Mouse (Mus musculus): Measurements from ENCODE around the gene Ocln.

Gene Ocln

DNA sequence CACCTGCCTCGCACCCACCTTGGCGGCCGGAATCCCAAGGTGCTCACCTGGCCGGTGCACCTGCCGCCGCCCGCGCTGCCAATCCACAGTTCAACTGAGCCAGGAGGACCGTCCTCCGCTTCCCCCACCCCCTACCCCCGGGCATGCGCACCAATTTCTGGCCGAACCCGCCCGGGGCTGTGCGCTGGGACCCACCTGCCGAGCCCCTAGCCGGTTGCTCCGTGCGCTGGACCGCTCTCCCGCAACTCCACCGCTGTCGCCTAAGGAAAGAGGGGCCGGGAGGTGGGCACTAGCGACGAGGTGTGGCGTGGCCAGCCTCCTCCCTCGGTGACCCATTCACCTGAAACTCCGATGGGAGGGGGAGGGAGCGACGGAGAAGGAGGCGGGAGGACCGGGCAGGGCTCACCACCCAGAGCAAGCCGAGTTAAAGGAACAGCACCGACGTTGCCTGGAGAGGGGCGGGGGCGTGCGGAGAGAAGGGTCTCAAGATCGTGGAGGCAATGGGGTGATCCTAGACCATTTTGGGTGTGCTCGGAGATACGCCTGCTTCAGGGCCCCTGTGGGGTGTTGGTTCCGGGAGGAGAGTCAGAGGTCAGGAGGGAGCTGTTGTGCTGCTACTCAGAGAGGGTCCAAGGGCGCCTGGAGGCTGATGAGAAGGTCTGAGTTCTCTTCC is at the start of gene Ocln:
TSS of gene Ocln (minus strand) at position 350 of the 673 bp plus-strand sequence.
- DNase-seq (ENCODE audit: low read depth) = no peak

- DNase-seq (ENCODE audit: low read depth) = no peak
Observed at GRCm38 (mm10) chr13:100601034-100601433, 48.5 kb upstream of the Ocln start.

- no peak for DNase-seq (ENCODE audit: low read depth)
Observed at GRCm38 (mm10) chr13:100600317-100600716, 47.8 kb upstream of the Ocln start.

- DNase-seq (ENCODE audit: low read depth) = no peak
Observed at GRCm38 (mm10) chr13:100597284-100597683, 44.8 kb upstream of the Ocln start.

GRCm38 (mm10) chr13:100595552-100595885 is 43.0 kb upstream of the Ocln start:
- DNase-seq (ENCODE audit: low read depth) = no peak

GRCm38 (mm10) chr13:100594838-100595551 is 42.5 kb upstream of the Ocln start:
- no peak for DNase-seq (ENCODE audit: low read depth)

DNA sequence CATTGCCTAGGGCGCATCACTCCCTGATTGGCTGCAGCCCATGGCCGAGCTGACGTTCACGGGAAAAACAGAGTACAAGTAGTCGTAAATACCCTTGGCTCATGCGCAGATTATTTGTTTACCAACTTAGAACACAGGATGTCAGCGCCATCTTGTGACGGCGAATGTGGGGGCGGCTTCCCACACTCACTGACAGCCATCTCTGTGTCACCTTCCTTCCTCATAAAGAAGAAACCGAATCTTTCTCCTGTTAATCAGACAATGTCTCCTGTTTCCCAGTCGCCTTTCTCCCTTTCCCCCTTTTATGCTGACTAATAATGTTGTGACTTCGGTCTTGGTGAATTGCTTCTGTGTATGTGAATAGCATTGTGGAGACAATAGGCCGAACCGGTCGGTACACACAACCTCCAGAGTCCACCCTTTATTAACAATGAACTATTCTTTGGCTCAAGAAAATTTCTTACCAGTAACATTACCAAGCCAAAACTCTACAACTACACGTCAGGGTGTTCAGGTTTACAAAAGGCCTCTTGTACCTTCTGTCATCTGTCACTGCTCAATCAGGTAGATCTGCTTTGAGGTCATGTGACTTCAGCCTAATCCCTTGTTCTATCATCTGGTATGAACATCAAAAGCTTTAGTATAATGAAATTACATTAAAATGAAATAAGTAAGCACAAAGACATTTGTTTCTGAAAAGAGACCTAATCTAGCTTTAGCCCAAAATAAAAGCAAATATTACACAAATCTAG is 41.7 kb upstream of the Ocln start:
- no peak for DNase-seq (ENCODE audit: low read depth)

- DNase-seq (ENCODE audit: low read depth) = no peak
Observed at GRCm38 (mm10) chr13:100588646-100589045, 36.1 kb upstream of the Ocln start.

GRCm38 (mm10) chr13:100582144-100582543 is 29.6 kb upstream of the Ocln start:
- no peak for DNase-seq (ENCODE audit: low read depth)

DNA sequence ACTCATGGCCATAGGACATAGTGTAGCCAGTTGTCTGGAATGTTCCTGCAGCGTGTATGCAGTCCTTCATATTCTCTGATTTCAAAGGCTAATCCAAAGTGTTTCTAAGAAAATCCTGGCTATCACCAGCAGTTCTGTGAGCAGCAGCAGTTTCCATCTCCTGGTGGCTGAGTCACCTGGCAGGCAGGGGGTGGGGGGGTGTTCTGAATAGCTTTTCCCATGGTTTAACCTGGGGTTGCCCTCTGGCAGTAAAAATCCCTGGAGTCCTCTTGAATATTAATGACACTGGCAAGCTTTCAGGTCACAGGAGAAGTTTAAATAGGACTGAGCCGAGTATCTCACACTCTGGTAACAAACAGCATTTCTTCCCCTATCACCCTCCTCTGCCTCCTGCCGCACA is 29.2 kb upstream of the Ocln start:
- DNase-seq (ENCODE audit: low read depth) = no peak

DNA sequence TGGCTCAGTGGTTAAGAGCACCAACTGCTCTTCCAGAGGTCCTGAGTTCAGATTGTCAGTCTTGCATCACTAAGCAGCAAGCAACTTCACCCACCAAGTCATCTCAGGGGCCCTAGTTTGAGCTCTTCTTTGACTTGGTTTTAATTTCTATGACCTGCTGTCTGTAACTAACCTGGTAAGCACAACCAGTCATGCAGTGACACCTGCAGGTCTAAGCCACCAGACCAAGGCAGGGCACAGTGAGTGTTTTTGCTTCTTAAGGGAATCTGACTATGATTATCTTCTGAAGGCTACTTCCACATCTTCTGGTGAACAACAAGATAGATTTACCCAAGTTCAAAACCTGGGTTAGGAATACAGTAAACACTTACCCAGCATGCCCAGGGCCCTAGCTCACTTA is 27.4 kb upstream of the Ocln start:
- no peak for DNase-seq (ENCODE audit: low read depth)

- no peak for DNase-seq (ENCODE audit: low read depth)
Observed at GRCm38 (mm10) chr13:100579220-100579619, 26.7 kb upstream of the Ocln start.

GRCm38 (mm10) chr13:100575950-100576349 is 23.4 kb upstream of the Ocln start:
- DNase-seq (ENCODE audit: low read depth) = no peak

DNA sequence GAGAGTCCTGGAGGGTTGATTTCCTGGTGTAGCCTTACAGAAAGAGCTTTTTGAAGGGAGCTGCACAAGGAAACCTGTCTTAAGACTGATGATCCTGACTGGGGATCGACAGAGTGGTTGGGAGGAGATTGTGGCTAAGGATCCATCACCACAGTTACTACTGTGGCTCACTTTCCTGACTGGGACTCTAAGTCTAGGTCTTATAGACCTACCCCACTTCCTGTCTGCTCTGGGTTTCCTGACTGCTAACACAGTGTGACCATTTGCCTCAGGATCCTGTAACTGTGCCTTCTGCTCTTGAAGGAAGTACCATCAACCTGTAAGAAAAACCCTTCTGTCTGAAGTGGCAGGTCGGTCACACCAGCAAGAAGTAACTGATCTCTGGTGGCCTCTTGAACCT is 18.2 kb upstream of the Ocln start:
- DNase-seq (ENCODE audit: low read depth) = no peak

DNA sequence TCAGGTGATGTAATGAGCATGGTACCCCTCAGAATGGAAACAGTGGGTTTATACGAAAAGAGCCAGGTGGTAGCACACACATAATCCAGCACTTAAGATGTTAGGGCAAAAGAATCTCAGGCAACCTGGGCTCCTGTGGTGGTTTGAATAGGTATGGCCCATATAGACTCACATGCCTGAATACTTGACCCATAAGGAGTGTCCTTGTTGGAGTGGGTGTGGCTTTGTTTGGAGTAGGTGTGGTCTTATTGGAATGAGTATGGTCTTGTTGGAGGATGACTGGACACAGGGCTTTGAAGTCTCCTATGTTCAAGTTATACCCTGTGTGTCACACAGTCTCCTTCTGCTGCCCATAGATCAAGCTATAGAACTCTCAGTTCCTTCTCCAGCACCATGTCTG is 15.8 kb upstream of the Ocln start:
- no peak for DNase-seq (ENCODE audit: low read depth)

DNA sequence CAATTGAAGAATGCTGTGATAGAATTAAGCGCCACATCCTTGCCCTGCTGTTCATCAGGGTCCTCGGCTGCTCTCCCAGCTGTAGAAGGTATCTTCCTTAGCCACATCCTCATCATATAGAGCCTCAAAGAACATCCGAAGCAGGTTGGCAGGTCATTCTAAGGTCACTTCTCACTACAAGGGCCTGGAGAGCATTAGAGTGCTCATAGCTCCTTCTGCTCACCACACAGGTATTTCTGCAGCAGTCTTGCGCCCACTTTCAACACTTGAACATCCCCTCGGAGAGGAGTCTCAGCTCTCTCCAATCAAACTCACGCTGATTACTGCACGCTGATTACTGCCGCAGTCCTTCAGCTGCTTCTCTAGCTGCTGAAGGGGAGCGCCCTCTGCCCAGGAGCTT is 6.9 kb upstream of the Ocln start:
- DNase-seq (ENCODE audit: low read depth) = no peak

GRCm38 (mm10) chr13:100557011-100557410 is 4.5 kb upstream of the Ocln start:
- DNase-seq (ENCODE audit: low read depth) = no peak

GRCm38 (mm10) chr13:100553042-100553437 is 522 bp upstream of the Ocln start:
- no peak for DNase-seq (ENCODE audit: low read depth)

DNA sequence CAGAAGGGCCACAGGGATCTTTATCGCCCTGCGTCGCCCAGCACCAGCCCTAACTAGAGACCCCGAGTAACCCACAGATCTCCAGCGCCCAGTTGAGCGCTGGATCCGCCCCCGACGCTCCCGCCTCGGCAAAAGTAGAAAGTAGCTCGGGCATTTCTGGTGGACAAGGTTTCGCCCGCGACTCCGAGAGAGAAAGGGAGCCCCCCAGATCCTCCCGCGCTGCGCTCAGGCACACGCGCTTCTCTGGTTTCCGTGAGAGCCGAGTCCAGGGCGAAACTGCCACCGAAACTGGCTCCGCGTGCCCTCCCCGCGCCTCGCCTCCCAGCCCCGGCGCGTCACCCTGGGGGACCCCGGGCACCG is 529 bp downstream of the Ocln start:
- DNase-seq (ENCODE audit: low read depth) = no peak

GRCm38 (mm10) chr13:100551371-100552008 is 1.0 kb downstream of the Ocln start:
- no peak for DNase-seq (ENCODE audit: low read depth)

DNA sequence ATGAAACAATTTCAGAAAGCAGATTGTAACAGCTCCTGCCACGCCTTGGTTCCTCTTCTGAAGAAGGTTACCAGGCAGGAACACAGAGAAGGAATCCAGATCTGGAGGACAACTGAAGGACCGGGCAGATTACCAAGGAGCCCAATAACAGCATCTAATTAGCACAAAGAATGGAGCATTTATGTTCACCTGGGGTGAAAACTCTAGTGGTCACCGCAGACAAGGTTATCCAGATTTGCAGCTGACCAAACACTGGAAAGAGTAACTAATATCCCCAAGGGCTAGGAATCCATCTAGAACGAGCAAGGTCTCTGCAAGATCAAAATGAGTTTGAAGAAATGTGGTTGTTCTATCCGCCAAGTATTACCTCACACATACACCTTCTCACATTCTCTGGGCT is 5.2 kb downstream of the Ocln start:
- no peak for DNase-seq (ENCODE audit: low read depth)

- no peak for DNase-seq (ENCODE audit: low read depth)
Observed at GRCm38 (mm10) chr13:100545510-100545909, 7.0 kb downstream of the Ocln start.

DNA sequence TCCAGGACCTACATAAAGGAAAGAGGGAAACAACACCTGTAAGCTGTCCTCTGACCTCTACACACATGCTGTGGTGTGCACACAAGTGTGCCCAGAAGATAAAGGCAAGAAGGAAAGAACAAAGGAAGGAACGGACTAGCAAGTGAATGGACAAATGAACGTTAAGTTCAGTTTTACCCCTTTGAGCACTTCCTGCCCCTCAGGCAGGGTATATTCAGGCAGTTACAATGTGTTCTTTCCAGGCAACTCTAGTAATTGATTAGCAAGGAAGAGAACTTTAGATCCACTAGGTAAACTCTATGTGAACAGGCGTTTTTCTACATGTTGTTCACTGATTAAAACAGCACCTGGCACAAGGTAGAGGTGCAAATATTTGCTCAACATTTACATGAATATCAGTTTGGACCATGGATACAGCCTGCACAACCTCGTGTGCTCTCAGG is 8.3 kb downstream of the Ocln start:
- no peak for DNase-seq (ENCODE audit: low read depth)
